Mouse (Mus musculus) kidney, postnatal 10 days (tissue): ENCODE measurements around the gene Rtl1.

Source experiments
- DNase-seq: peaks from one replicate; pipeline ENCODE4 v3.0.0; 2021; ENCODE audit warnings: mixed read lengths

Rtl1 gene

GRCm38 (mm10) chr12:109600230-109600629, at the start of gene Rtl1:
Rtl1 (minus strand) TSS chr12:109600330.
- DNase-seq = no peak

DNA sequence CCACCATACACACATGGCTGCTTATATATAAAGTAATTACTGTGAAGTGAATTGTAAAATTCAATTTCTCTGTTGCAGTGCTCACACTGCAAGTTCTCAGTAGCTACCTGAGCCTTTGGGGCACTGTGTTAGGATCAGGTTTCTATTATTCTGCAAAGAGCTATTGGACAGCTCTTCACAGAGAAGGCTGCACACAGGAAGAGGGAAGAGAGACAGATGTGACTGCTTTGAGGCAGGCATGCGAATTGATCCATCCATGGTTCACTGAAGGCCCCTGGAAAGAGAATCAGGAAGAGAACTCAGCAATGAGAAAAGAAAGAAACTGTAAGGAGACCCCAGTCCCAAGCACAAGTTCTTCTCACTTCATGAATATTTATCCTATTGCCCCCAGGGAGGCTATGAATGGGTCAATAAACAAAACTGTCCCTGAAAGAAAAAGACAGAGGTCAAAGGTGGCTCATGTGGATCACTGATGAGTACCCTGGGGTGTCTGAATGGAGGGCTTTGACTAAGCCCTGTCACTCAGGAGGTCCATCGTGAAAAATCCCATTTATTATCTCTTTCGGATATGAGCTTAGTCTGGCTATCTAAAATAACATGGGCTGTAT, 40.5 kb upstream of the Rtl1 start:
- no peak for DNase-seq

GRCm38 (mm10) chr12:109632035-109632434, 31.9 kb upstream of the Rtl1 start:
- no peak for DNase-seq

DNA sequence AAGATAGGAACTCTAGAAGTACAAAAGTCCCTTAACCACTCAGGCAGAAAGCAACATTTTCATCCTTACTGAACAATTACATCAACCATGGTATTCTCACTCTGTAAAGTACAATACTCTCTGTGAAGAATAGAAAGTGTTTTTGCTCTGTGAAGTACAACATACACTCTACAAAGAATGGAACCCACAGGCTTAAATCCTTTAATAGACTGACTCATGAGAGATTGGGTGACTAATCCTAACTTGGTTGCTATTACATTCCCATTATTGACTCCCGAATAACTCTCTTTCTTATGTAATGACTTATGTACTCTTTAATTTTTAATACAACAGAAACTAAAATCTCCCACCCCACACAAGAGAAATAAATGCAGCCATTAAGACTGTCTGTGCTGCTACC, 28.8 kb upstream of the Rtl1 start:
- no peak for DNase-seq

DNA sequence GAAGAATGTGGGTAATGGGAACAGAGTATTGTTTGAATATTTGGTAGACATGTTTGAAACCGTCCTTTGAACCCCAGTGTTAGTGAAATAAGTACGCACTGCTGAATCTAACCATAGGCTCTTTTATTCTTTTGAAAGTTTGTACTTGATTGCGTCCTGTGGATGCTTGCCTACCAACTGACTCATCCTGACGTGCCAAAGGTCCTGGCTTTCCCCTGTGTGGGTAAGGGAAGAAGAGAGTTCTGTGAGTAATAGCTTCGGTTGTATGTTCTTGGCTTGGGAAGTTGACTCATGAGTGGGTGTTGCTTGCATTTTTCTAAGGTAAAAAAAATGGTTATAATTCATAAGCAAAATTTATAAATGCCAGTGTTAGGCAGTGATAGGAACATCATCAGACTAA, 26.8 kb upstream of the Rtl1 start:
- no peak for DNase-seq

DNA sequence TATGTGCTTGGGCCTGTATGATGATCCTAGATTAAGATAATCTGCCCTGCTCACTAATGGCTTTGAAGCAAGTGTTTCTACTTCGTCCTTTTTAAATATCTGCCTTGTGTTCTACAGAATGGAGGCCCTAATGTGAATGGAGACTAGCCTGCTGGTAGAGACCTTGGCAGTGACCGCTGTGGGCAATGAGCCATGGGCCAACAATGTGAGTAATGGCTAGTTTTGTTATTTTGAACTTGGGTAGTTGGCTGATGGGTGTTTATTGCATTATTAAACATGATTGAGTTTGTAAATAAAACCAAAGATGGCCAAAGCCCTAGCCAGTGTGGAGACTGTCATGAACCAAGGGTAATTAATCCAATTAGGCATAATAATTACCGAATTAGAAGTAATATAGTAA, 20.1 kb upstream of the Rtl1 start:
- no peak for DNase-seq

DNA sequence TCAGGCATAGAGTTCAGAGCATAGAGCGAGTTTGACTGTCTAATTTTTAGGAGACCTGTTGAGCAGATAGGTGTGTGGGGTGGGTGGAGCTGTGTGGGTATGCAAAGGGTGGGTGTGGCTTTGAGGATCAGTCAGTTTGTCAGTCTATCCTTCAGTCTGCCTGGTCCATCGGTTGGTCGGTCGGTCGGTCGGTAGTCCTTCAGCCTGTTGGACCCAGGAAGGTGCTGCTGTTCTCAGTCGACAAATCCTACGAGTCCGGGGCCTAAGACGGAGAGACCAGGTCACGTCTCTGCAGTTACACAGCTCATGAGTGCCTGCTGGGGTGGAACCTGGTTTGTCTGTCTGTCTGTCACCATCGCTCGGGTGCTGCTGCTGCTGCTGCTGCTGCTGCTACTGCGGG, 17.9 kb upstream of the Rtl1 start:
- no peak for DNase-seq

GRCm38 (mm10) chr12:109617126-109617525, 17.0 kb upstream of the Rtl1 start:
- no peak for DNase-seq

DNA sequence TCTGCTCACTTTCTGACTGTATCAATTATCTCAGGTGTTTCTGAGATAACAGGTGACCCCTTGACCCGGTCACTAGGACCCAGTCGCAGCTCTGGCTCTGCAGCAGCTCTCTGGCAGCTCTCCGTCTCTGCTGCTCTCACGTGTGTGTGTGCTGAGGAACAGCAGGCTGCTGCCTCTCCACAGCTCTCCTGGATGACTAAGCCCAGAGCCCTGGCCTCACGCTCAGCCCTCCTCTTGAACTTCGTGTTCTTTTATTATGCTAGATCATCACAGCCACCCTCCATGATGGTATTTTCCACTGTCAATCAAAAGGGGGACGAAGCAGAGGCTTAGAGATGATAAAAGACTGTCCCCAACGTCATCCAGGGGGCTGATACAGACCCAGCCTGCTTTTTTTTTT, 15.2 kb upstream of the Rtl1 start:
- no peak for DNase-seq

GRCm38 (mm10) chr12:109614416-109614815, 14.3 kb upstream of the Rtl1 start:
- DNase-seq = no peak

GRCm38 (mm10) chr12:109612392-109613385, 12.6 kb upstream of the Rtl1 start:
- DNase-seq = no peak

- peak; percentile 25 for DNase-seq
Measured at GRCm38 (mm10) chr12:109608576-109609440, 8.7 kb upstream of the Rtl1 start.

DNA sequence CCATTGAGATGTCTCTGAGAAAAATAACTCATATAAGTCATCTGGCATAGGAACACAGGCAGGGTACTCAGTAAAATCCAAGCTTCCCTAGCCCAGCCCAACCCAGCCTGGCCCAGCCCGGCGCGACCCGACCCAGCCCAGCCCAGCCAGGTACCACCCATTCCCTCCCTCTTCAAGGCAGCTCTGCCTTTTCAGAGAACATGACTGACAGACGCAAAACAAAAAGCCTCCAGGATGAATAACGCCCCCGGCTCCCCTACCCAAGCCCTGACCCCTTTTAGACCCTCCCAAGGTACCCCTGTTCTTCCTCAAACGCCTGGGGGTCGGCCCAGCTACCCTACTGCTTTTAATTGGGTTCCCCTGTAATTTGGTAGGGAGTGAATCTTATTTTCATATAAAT, 7.8 kb upstream of the Rtl1 start:
- DNase-seq = no peak

GRCm38 (mm10) chr12:109607191-109607590, 7.1 kb upstream of the Rtl1 start:
- DNase-seq = no peak

GRCm38 (mm10) chr12:109604982-109605721, 5.0 kb upstream of the Rtl1 start:
- no peak for DNase-seq

DNA sequence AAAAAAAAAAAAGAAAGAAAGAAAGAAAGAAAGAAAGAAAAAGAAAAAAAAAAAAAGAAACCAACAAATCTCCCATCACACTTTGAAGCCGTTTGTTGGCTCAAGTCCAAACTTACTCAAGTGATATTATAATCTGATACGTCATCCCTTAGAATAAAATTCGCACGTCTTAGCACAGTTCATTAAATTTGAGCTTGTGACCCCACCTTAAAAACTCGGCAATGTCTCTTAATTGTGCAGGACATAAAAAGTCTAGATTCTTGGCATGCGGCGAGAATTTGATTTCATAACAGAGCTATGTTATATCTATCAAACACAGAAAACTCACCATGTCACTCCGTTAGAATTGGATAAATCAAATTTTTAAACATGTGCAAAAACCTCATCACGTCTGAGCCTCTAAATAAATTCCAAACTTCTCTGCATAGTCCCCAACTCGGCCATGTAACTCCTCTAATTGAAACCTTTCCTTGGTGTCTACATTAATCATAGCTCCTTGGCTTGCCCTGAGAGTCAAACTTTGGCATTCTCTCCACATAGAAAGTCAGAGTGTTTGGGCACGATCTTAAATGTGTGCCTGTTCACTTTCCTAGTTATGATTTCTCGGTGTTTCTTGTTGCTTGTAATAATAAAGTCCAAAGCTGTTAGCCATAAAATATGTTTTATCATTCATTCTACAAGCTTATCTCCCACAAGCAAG, 1.4 kb downstream of the Rtl1 start:
- DNase-seq = no peak

GRCm38 (mm10) chr12:109596726-109597125, 3.4 kb downstream of the Rtl1 start:
- DNase-seq = no peak

- no peak for DNase-seq
Measured at GRCm38 (mm10) chr12:109596232-109596631, 3.9 kb downstream of the Rtl1 start.

GRCm38 (mm10) chr12:109595753-109596152, 4.4 kb downstream of the Rtl1 start:
- DNase-seq = peak; percentile 30

DNA sequence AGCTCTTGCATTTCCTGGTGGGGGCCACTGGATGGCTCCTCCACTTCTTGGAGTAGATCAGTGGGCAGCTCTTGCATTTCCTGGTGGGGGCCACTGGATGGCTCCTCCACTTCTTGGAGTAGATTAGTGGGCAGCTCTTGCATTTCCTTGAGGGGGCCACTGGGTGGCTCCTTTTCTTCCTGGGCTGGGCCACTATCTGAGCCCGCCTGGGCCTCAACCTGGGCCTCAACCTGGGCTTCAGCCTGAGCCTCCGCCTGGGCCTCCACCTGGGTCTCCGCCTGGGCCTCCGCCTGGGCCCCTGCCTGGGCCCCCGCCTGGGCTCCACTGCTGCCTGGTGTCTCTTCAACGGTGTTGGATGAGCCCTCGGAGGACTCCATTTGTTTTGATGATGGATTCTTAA, 5.2 kb downstream of the Rtl1 start:
- no peak for DNase-seq

- DNase-seq = no peak
Measured at GRCm38 (mm10) chr12:109582185-109582584, 17.9 kb downstream of the Rtl1 start.

- DNase-seq = no peak
Measured at GRCm38 (mm10) chr12:109572259-109572658, 27.9 kb downstream of the Rtl1 start.
